Mouse (Mus musculus): ENCODE measurements around the gene Cd3d. TPM values are rescaled to one million over a fixed set of nuclear protein-coding genes. Genes with fewer than 3 reads are reported as not detected.

Cd3d gene
- polyA plus RNA-seq, 1 experiment from 2014 or later: 0.37 TPM

- Histone ChIP-seq H3K4me1 (replicated peaks; ENCODE audit: insufficient read depth, low read length) (no peaks in the 10 kb centered on the region), H3K36me3 (ENCODE audit: insufficient read depth, low read length) (no peaks in the 10 kb centered on the region), H3K27ac (no peak overlapping the region), H3K9me3 (replicated peaks; ENCODE audit: low read length) (no peaks in the 10 kb centered on the region), H3K9ac (ENCODE audit: low read depth, low read length) (no peak overlapping the region), H3K4me2 (ENCODE audit: low read length) (no peak overlapping the region), H3K27me3 (ENCODE audit: insufficient read depth, low read length) (no peaks in the 10 kb centered on the region), H3K4me3 (replicated peaks; ENCODE audit: low read depth, low read length) (no peak overlapping the region)
- 80% methylated on average over 7 of the region's 7 CpGs for WGBS
- ATAC-seq (replicated peaks; ENCODE audit: low FRiP score, low read depth) (no peak), DNase-seq (ENCODE audit: low spot score) (no peak)
- no peak for TF ChIP-seq CTCF (IDR thresholded peaks at IDR 0.05; ENCODE audit: low read depth)
Measured at GRCm38 (mm10) chr9:44979806-44980205, 1.8 kb upstream of the Cd3d start.

DNA sequence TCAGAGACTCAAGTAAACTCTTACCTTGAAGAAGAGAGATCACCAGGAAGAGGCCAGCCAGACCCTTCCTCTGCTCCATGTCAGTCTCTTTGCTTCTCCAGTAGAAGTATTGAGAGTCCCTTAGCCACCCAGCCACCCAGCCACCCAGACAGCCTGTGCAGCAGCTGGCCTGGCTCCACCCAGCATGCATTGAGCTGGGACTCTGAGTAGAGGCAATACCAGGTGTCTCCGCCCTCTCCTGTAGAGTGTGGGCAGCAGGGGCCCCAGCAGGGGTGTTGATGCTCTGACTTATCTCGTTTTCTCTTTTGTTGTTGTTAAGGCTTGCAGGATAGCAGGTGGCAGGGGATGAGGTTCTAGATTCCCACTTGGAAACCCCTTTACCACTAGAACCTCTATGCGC is 1.3 kb upstream of the Cd3d start, which contains the start of gene Cd3g:
Gene Cd3g, minus strand, starts transcription at position 190 of the 400 bp plus-strand sequence.
- Histone ChIP-seq H3K36me3 (ENCODE audit: insufficient read depth, low read length) (no peaks in the 10 kb centered on the region), H3K9ac (ENCODE audit: low read depth, low read length) (no peak within 1 kb of the TSS), H3K9me3 (replicated peaks; ENCODE audit: low read length) (no peaks in the 10 kb centered on the region), H3K27ac (no peak within 1 kb of the TSS), H3K27me3 (ENCODE audit: insufficient read depth, low read length) (no peaks in the 10 kb centered on the region), H3K4me3 (replicated peaks; ENCODE audit: low read depth, low read length) (no peak within 1 kb of the TSS), H3K4me1 (replicated peaks; ENCODE audit: insufficient read depth, low read length) (no peaks in the 10 kb centered on the region), H3K4me2 (ENCODE audit: low read length) (no peak within 1 kb of the TSS)
- TF ChIP-seq CTCF (IDR thresholded peaks at IDR 0.05; ENCODE audit: low read depth): no peak
- ATAC-seq (replicated peaks; ENCODE audit: low FRiP score, low read depth) (no peak), DNase-seq (ENCODE audit: low spot score) (no peak)
- WGBS: 70% methylated on average over 3 of the region's 3 CpGs

DNA sequence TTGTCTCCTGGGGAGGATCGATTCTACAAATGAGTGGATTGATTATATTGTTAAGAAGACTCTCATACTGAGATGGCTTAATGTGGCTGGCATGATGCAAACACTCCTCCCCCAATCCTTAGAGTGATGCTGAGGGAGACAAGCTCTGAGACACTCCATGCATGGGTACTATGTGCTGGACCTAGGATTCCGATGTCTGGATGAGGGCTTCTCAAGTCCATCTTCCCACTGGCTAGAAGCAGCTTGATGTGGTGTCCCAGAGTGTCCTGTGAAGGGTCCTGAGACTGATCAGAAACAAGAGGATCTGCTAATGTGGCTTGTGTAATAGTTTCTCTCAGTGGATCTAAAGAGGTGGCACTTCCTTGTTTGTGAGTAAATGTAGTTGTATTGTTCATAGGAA is 482 bp upstream of the Cd3d start:
- H3K4me2 ChIP-seq (ENCODE audit: low read length): no peak overlapping the region
- DNase-seq (ENCODE audit: low spot score) (no peak), ATAC-seq (replicated peaks; ENCODE audit: low FRiP score, low read depth) (no peak)
- no peaks in the 10 kb centered on the region for H3K4me1 ChIP-seq (replicated peaks; ENCODE audit: insufficient read depth, low read length)
- no peaks in the 10 kb centered on the region for H3K36me3 ChIP-seq (ENCODE audit: insufficient read depth, low read length)
- no peak overlapping the region for H3K27ac ChIP-seq
- no peaks in the 10 kb centered on the region for H3K9me3 ChIP-seq (replicated peaks; ENCODE audit: low read length)
- 89% methylated on average over 2 of the region's 2 CpGs for WGBS
- no peak for TF ChIP-seq CTCF (IDR thresholded peaks at IDR 0.05; ENCODE audit: low read depth)
- no peaks in the 10 kb centered on the region for H3K27me3 ChIP-seq (ENCODE audit: insufficient read depth, low read length)
- H3K9ac ChIP-seq (ENCODE audit: low read depth, low read length): no peak overlapping the region
- no peak overlapping the region for H3K4me3 ChIP-seq (replicated peaks; ENCODE audit: low read depth, low read length)

GRCm38 (mm10) chr9:44982081-44982480 is 495 bp downstream of the Cd3d start:
- H3K36me3 ChIP-seq (ENCODE audit: insufficient read depth, low read length): no peaks in the 10 kb centered on the region
- H3K27ac ChIP-seq: no peak overlapping the region
- WGBS: 89% methylated on average over 8 of the region's 8 CpGs
- no peak overlapping the region for H3K4me2 ChIP-seq (ENCODE audit: low read length)
- ATAC-seq (replicated peaks; ENCODE audit: low FRiP score, low read depth) (no peak), DNase-seq (ENCODE audit: low spot score) (no peak)
- no peaks in the 10 kb centered on the region for H3K27me3 ChIP-seq (ENCODE audit: insufficient read depth, low read length)
- no peak overlapping the region for H3K9ac ChIP-seq (ENCODE audit: low read depth, low read length)
- no peak for TF ChIP-seq CTCF (IDR thresholded peaks at IDR 0.05; ENCODE audit: low read depth)
- no peaks in the 10 kb centered on the region for H3K4me1 ChIP-seq (replicated peaks; ENCODE audit: insufficient read depth, low read length)
- H3K4me3 ChIP-seq (replicated peaks; ENCODE audit: low read depth, low read length): no peak overlapping the region
- no peaks in the 10 kb centered on the region for H3K9me3 ChIP-seq (replicated peaks; ENCODE audit: low read length)

GRCm38 (mm10) chr9:44982531-44982930 is 945 bp downstream of the Cd3d start:
- H3K36me3 ChIP-seq (ENCODE audit: insufficient read depth, low read length): no peaks in the 10 kb centered on the region
- no peak overlapping the region for H3K4me2 ChIP-seq (ENCODE audit: low read length)
- no peak overlapping the region for H3K4me3 ChIP-seq (replicated peaks; ENCODE audit: low read depth, low read length)
- no peaks in the 10 kb centered on the region for H3K4me1 ChIP-seq (replicated peaks; ENCODE audit: insufficient read depth, low read length)
- WGBS: 89% methylated on average over 3 of the region's 3 CpGs
- TF ChIP-seq CTCF (IDR thresholded peaks at IDR 0.05; ENCODE audit: low read depth): no peak
- ATAC-seq (replicated peaks; ENCODE audit: low FRiP score, low read depth) (no peak), DNase-seq (ENCODE audit: low spot score) (no peak)
- H3K27me3 ChIP-seq (ENCODE audit: insufficient read depth, low read length): no peaks in the 10 kb centered on the region
- no peaks in the 10 kb centered on the region for H3K9me3 ChIP-seq (replicated peaks; ENCODE audit: low read length)
- H3K9ac ChIP-seq (ENCODE audit: low read depth, low read length): no peak overlapping the region
- no peak overlapping the region for H3K27ac ChIP-seq

DNA sequence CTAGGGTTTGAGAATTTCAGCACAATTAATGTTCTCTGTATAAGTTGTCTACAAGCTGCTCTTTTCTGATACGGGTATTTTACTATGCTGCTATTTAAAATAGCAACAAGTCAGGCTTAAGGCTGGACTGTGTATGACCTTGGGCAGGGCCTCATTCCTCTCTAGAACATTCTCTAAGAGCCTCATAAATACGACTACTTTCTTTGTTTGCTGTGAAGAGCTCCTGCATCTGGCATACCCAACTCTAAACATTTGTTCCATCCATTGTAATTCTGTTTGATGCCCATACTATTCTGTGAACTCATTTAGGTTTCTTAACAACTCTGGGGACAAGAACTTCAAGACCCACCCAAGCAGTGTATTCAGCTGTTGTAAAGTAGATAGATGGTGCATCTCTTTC is 1.4 kb downstream of the Cd3d start:
- no peak for TF ChIP-seq CTCF (IDR thresholded peaks at IDR 0.05; ENCODE audit: low read depth)
- DNase-seq (ENCODE audit: low spot score): no peak

DNA sequence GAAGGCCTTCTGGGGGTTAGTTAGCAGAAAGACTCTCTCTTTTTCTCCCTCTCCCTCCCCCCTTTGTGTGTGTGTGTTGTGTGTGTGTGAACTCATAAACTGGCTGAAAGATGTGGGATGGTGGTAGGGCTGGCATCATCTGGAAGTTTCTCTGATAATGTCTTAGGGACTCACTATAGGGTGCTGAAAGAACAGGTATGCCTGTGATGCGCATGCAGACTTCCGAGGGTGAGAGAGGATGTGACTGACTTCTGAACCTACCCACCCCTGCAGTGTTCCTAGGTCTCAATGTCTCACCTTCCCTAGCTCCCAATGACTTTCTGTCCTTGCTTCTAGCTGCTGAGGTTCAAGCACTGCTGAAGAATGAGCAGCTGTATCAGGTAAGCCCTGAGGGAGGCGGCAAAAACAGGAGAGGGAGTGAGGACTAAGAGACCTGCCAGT is 4.2 kb downstream of the Cd3d start:
- no peaks in the 10 kb centered on the region for H3K4me1 ChIP-seq (replicated peaks; ENCODE audit: insufficient read depth, low read length)
- H3K4me3 ChIP-seq (replicated peaks; ENCODE audit: low read depth, low read length): no peak overlapping the region
- no peak overlapping the region for H3K27ac ChIP-seq
- 84% methylated on average over 3 of the region's 3 CpGs for WGBS
- no peak for TF ChIP-seq CTCF (IDR thresholded peaks at IDR 0.05; ENCODE audit: low read depth)
- no peak overlapping the region for H3K4me2 ChIP-seq (ENCODE audit: low read length)
- no peak for DNase-seq (ENCODE audit: low spot score)
- no peak overlapping the region for H3K9ac ChIP-seq (ENCODE audit: low read depth, low read length)
- no peaks in the 10 kb centered on the region for H3K27me3 ChIP-seq (ENCODE audit: insufficient read depth, low read length)
- no peaks in the 10 kb centered on the region for H3K9me3 ChIP-seq (replicated peaks; ENCODE audit: low read length)
- ATAC-seq (replicated peaks; ENCODE audit: low FRiP score, low read depth): no peak
- H3K36me3 ChIP-seq (ENCODE audit: insufficient read depth, low read length): no peaks in the 10 kb centered on the region

More for the DNA sequence above, 1.4 kb downstream of the Cd3d start:
- Histone ChIP-seq H3K4me2 (ENCODE audit: low read length) (no peak overlapping the region), H3K4me1 (replicated peaks; ENCODE audit: insufficient read depth, low read length) (no peaks in the 10 kb centered on the region), H3K27ac (no peak overlapping the region), H3K36me3 (ENCODE audit: insufficient read depth, low read length) (no peaks in the 10 kb centered on the region), H3K4me3 (replicated peaks; ENCODE audit: low read depth, low read length) (no peak overlapping the region), H3K27me3 (ENCODE audit: insufficient read depth, low read length) (no peaks in the 10 kb centered on the region), H3K9ac (ENCODE audit: low read depth, low read length) (no peak overlapping the region), H3K9me3 (replicated peaks; ENCODE audit: low read length) (no peaks in the 10 kb centered on the region)
- no peak for ATAC-seq (replicated peaks; ENCODE audit: low FRiP score, low read depth)
- WGBS: 57% methylated on average over 2 of the region's 2 CpGs
